Mouse (Mus musculus): ENCODE results near the gene Eif2s1.

Eif2s1 gene

GRCm38 (mm10) chr12:78861496-78862253 lies at the start of gene Eif2s1, which contains the start of gene Atp6v1d:
Eif2s1 (plus strand) TSS chr12:78861819.
Atp6v1d (minus strand) TSS chr12:78861638.
- peak; percentile 96 for DNase-seq (ENCODE audit: extremely low spot score, low read depth, low spot score)

- DNase-seq (ENCODE audit: extremely low spot score, low read depth, low spot score), result no peak
These were observed 47.2 kb upstream of the Eif2s1 start for GRCm38 (mm10) chr12:78814437-78814836.

GRCm38 (mm10) chr12:78834496-78834895 lies 27.1 kb upstream of the Eif2s1 start:
- no peak for DNase-seq (ENCODE audit: extremely low spot score, low read depth, low spot score)

GRCm38 (mm10) chr12:78839906-78840305 lies 21.7 kb upstream of the Eif2s1 start:
- no peak for DNase-seq (ENCODE audit: extremely low spot score, low read depth, low spot score)

GRCm38 (mm10) chr12:78842429-78842828 lies 19.2 kb upstream of the Eif2s1 start:
- DNase-seq (ENCODE audit: extremely low spot score, low read depth, low spot score), result no peak

GRCm38 (mm10) chr12:78848246-78848645 lies 13.4 kb upstream of the Eif2s1 start:
- DNase-seq (ENCODE audit: extremely low spot score, low read depth, low spot score), result no peak

GRCm38 (mm10) chr12:78860921-78861495 lies 611 bp upstream of the Eif2s1 start:
- no peak for DNase-seq (ENCODE audit: extremely low spot score, low read depth, low spot score)

GRCm38 (mm10) chr12:78862254-78862730 lies 673 bp downstream of the Eif2s1 start:
- DNase-seq (ENCODE audit: extremely low spot score, low read depth, low spot score), result no peak

- no peak for DNase-seq (ENCODE audit: extremely low spot score, low read depth, low spot score)
These were observed 3.8 kb downstream of the Eif2s1 start for GRCm38 (mm10) chr12:78865434-78865833.

GRCm38 (mm10) chr12:78868115-78868514 lies 6.5 kb downstream of the Eif2s1 start:
- no peak for DNase-seq (ENCODE audit: extremely low spot score, low read depth, low spot score)

GRCm38 (mm10) chr12:78874581-78874980 lies 13.0 kb downstream of the Eif2s1 start:
- no peak for DNase-seq (ENCODE audit: extremely low spot score, low read depth, low spot score)

GRCm38 (mm10) chr12:78890062-78890461 lies 28.4 kb downstream of the Eif2s1 start:
- no peak for DNase-seq (ENCODE audit: extremely low spot score, low read depth, low spot score)

- no peak for DNase-seq (ENCODE audit: extremely low spot score, low read depth, low spot score)
These were observed 29.5 kb downstream of the Eif2s1 start for GRCm38 (mm10) chr12:78891149-78891548.

- no peak for DNase-seq (ENCODE audit: extremely low spot score, low read depth, low spot score)
These were observed 36.2 kb downstream of the Eif2s1 start for GRCm38 (mm10) chr12:78897861-78898260.

GRCm38 (mm10) chr12:78901467-78901866 lies 39.8 kb downstream of the Eif2s1 start:
- DNase-seq (ENCODE audit: extremely low spot score, low read depth, low spot score), result no peak

- DNase-seq (ENCODE audit: extremely low spot score, low read depth, low spot score), result no peak
These were observed 41.7 kb downstream of the Eif2s1 start for GRCm38 (mm10) chr12:78903313-78903712.

- DNase-seq (ENCODE audit: extremely low spot score, low read depth, low spot score), result no peak
These were observed 42.9 kb downstream of the Eif2s1 start for GRCm38 (mm10) chr12:78904499-78904898.

GRCm38 (mm10) chr12:78906707-78907162 lies 45.1 kb downstream of the Eif2s1 start, which contains the start of gene Plek2:
Plek2 (minus strand) TSS chr12:78906964.
- DNase-seq (ENCODE audit: extremely low spot score, low read depth, low spot score), result no peak

GRCm38 (mm10) chr12:78908081-78908605 lies 46.5 kb downstream of the Eif2s1 start:
- no peak for DNase-seq (ENCODE audit: extremely low spot score, low read depth, low spot score)

GRCm38 (mm10) chr12:78910684-78911461 lies 49.3 kb downstream of the Eif2s1 start:
- DNase-seq (ENCODE audit: extremely low spot score, low read depth, low spot score), result no peak
